Mouse (Mus musculus) frontal cortex, adult 2 months (tissue): ENCODE measurements around the gene Tnfsf18. TPM values are rescaled to one million over a fixed set of nuclear protein-coding genes. Genes with fewer than 3 reads are reported as not detected.

Experiments used
- DNase-seq, 2 experiments: peaks; one replicate each; pipeline ENCODE4 v3.0.0; 2022; ENCODE audit warnings: low spot score in 1 of 2; ENCODE audit errors: extremely low spot score in 1 of 2
- polyA plus RNA-seq: library from polyadenylated mRNA; depleted of rRNA; stranded (reverse); fragments of >200 nt; gene quantifications from 2 replicates; pipeline ENCODE4 v1.2.3, GENCODE M21; 2012; rRNA removed

Tnfsf18 gene
- polyA plus RNA-seq: 0.04 TPM in 1 of 2 replicates, not detected in the other

- peak in 1 of 2 experiments; percentile 43 for DNase-seq
Observed at GRCm38 (mm10) chr1:161494343-161494742, at the start of gene Tnfsf18. Gene Tnfsf18 (plus strand): TSS chr1:161494655.

GRCm38 (mm10) chr1:161444858-161445257 is 49.6 kb upstream of the Tnfsf18 start:
- no peak for DNase-seq

GRCm38 (mm10) chr1:161451683-161452245 is 42.7 kb upstream of the Tnfsf18 start:
- no peak for DNase-seq

GRCm38 (mm10) chr1:161452250-161452649 is 42.2 kb upstream of the Tnfsf18 start:
- no peak for DNase-seq

- DNase-seq: peak in 1 of 2 experiments; percentile 39
Observed at GRCm38 (mm10) chr1:161463388-161464085, 30.9 kb upstream of the Tnfsf18 start.

GRCm38 (mm10) chr1:161477221-161477620 is 17.2 kb upstream of the Tnfsf18 start:
- DNase-seq: no peak

GRCm38 (mm10) chr1:161479854-161480253 is 14.6 kb upstream of the Tnfsf18 start:
- no peak for DNase-seq

- DNase-seq: no peak
Observed at GRCm38 (mm10) chr1:161482211-161482610, 12.2 kb upstream of the Tnfsf18 start.

GRCm38 (mm10) chr1:161487069-161487468 is 7.4 kb upstream of the Tnfsf18 start:
- DNase-seq: peak in 1 of 2 experiments; percentile 44

GRCm38 (mm10) chr1:161491766-161492165 is 2.7 kb upstream of the Tnfsf18 start:
- DNase-seq: peak; percentile 50 to 80

GRCm38 (mm10) chr1:161496866-161497645 is 2.6 kb downstream of the Tnfsf18 start:
- no peak for DNase-seq

GRCm38 (mm10) chr1:161500114-161500810 is 5.8 kb downstream of the Tnfsf18 start:
- no peak for DNase-seq

- no peak for DNase-seq
Observed at GRCm38 (mm10) chr1:161500811-161501146, 6.3 kb downstream of the Tnfsf18 start.

GRCm38 (mm10) chr1:161506317-161506716 is 11.9 kb downstream of the Tnfsf18 start:
- peak; percentile 27 to 62 for DNase-seq

GRCm38 (mm10) chr1:161507623-161508047 is 13.2 kb downstream of the Tnfsf18 start:
- DNase-seq: peak in 1 of 2 experiments; percentile 52

GRCm38 (mm10) chr1:161517355-161517754 is 22.9 kb downstream of the Tnfsf18 start:
- DNase-seq: no peak

GRCm38 (mm10) chr1:161520223-161520622 is 25.8 kb downstream of the Tnfsf18 start:
- no peak for DNase-seq

- no peak for DNase-seq
Observed at GRCm38 (mm10) chr1:161528173-161528572, 33.7 kb downstream of the Tnfsf18 start.

GRCm38 (mm10) chr1:161550596-161551095 is 56.2 kb downstream of the Tnfsf18 start:
- DNase-seq: no peak

GRCm38 (mm10) chr1:161552098-161552497 is 57.6 kb downstream of the Tnfsf18 start:
- no peak for DNase-seq
